ENCODE assay signal across 7 mouse cellular contexts in the genomic region with DNA sequence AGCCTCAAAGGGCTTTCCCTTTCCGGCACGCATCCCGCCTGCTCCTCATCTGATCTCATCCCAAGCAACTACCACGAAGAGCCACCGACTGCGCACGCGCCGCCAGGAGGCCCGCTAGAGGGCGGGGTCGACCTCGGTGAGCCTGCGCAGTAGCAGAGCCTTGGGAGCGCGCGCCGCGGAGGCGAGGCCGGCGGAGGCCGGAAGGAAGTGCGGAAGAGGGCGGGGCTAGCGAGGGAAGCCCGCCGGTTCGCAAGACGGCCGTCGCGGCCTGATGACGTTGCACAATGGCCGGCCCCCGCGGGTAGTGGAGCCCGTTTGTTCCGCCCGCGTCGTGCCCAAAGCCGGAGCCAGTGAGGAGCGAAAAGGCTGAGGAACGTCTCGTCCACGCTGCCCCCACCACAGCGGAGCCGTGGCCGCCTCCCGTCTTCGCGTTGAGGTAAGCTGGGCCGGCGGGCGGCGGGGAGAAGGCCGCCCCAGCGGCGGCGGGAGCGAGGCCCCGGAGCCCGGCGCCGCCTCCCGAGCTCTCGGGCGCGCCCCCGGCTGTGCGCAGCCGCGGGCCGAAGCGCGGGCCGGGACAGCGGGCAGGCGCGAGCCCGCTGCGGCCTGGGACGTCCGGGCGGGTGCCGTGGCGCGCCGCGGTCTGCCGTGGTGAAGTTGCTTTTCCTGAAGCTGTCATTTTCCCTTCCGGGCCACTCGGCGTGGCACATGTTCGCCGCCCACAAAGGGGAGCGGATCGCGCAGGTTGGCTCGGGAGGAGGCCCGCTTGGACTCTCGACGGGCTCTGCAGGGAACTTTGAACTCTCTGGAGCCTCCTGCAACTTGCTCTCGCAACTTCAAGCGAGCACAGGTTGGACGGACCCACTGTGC. TPM values are rescaled to one million over a fixed set of nuclear protein-coding genes. Genes with fewer than 3 reads are reported as not detected.
DNase-seq lines count a peak whose midpoint lies in the region; ATAC-seq lines count a peak whose summit lies in the region.

A gene (plus strand): TSS at position 245 of the 867 bp plus-strand sequence.

- peaks cover 14% of the 10 kb centered on the region; the same call in 1 of the 2 replicates for H3K36me3 ChIP-seq in embryonic facial prominence, embryonic 12.5 days
- 0 out of 2 replicates have a peak, but pooled peaks cover 2% of the 10 kb centered on the region for H3K36me3 ChIP-seq in limb, embryonic 11.5 days (ENCODE audit: control insufficient read depth, insufficient read depth, low read length)
- H3K36me3 ChIP-seq in midbrain, embryonic 14.5 days (ENCODE audit: control insufficient read depth, insufficient read depth, low read length): peaks cover 17% of the 10 kb centered on the region

- WGBS in embryonic facial prominence, embryonic 12.5 days: under 1% methylated on average over 106 of the region's 107 CpGs
- under 1% methylated on average over 79 of the region's 107 CpGs for WGBS in limb, embryonic 11.5 days
- WGBS in midbrain, embryonic 14.5 days: under 1% methylated on average over 107 of the region's 107 CpGs

- peak; percentile 99 for DNase-seq in adrenal gland, postnatal 25 days
- peak; percentile 100 for DNase-seq in heart, adult 11 months
- DNase-seq in kidney, adult 18-20 months: peak; percentile 99
- peak; percentile 100 for DNase-seq in limb, embryonic 11.5 days (ENCODE audit: low spot score)
- DNase-seq in midbrain, embryonic 14.5 days: peak; percentile 100
- DNase-seq in spleen, adult 18-20 months: peak; percentile 99

- H3K4me1 ChIP-seq in embryonic facial prominence, embryonic 12.5 days: peaks cover 19% of the 10 kb centered on the region
- H3K4me1 ChIP-seq in limb, embryonic 11.5 days (ENCODE audit: control insufficient read depth, insufficient read depth, low read length): peaks cover 4% of the 10 kb centered on the region; the same call in 1 of the 2 replicates
- peaks cover 17% of the 10 kb centered on the region for H3K4me1 ChIP-seq in midbrain, embryonic 14.5 days (ENCODE audit: control insufficient read depth, insufficient read depth, low read length)

- peak within 1 kb of the TSS; percentile 91 for H3K4me3 ChIP-seq in embryonic facial prominence, embryonic 12.5 days
- H3K4me3 ChIP-seq in limb, embryonic 11.5 days (ENCODE audit: low read depth, low read length): peak within 1 kb of the TSS; percentile 85
- H3K4me3 ChIP-seq in midbrain, embryonic 14.5 days (replicated peaks; ENCODE audit: low read depth, low read length): peak within 1 kb of the TSS; percentile 73

- H3K9ac ChIP-seq in embryonic facial prominence, embryonic 12.5 days: peak within 1 kb of the TSS; percentile 91
- peak within 1 kb of the TSS; percentile 94 for H3K9ac ChIP-seq in limb, embryonic 11.5 days (ENCODE audit: low read length)
- peak within 1 kb of the TSS; percentile 85 for H3K9ac ChIP-seq in midbrain, embryonic 14.5 days (replicated peaks; ENCODE audit: low read length)

- peak; percentile 94 for ATAC-seq in embryonic facial prominence, embryonic 12.5 days (ENCODE audit: insufficient number of reproducible peaks, insufficient read depth, low FRiP score, low TSS enrichment)
- peak; percentile 89 for ATAC-seq in limb, embryonic 11.5 days (ENCODE audit: insufficient number of reproducible peaks, low FRiP score, low TSS enrichment, low read depth)
- ATAC-seq in midbrain, embryonic 14.5 days (ENCODE audit: low FRiP score, low TSS enrichment): peak; percentile 94

- H3K27me3 ChIP-seq in embryonic facial prominence, embryonic 12.5 days: no peaks in the 10 kb centered on the region
- no peaks in the 10 kb centered on the region for H3K27me3 ChIP-seq in limb, embryonic 11.5 days (ENCODE audit: control insufficient read depth, insufficient read depth, low read length)
- H3K27me3 ChIP-seq in midbrain, embryonic 14.5 days (ENCODE audit: control insufficient read depth, insufficient read depth, low read length): no peaks in the 10 kb centered on the region

- no peaks in the 10 kb centered on the region for H3K9me3 ChIP-seq in embryonic facial prominence, embryonic 12.5 days
- H3K9me3 ChIP-seq in limb, embryonic 11.5 days (ENCODE audit: control insufficient read depth, low read length): no peaks in the 10 kb centered on the region
- no peaks in the 10 kb centered on the region for H3K9me3 ChIP-seq in midbrain, embryonic 14.5 days (ENCODE audit: control insufficient read depth, low read length)

- peak within 1 kb of the TSS; percentile 83 for H3K4me2 ChIP-seq in embryonic facial prominence, embryonic 12.5 days (replicated peaks)
- peak within 1 kb of the TSS; percentile 51 for H3K4me2 ChIP-seq in limb, embryonic 11.5 days (ENCODE audit: low read depth, severe bottlenecking)
- H3K4me2 ChIP-seq in midbrain, embryonic 14.5 days (ENCODE audit: low read length): peak within 1 kb of the TSS; percentile 86

- peak within 1 kb of the TSS; percentile 92 for H3K27ac ChIP-seq in embryonic facial prominence, embryonic 12.5 days
- peak within 1 kb of the TSS; percentile 84 for H3K27ac ChIP-seq in limb, embryonic 11.5 days (replicated peaks; ENCODE audit: low read depth, low read length)
- H3K27ac ChIP-seq in midbrain, embryonic 14.5 days (replicated peaks; ENCODE audit: low read depth, low read length): peak within 1 kb of the TSS; percentile 94

RNA-seq across cellular contexts. Expression of the gene that starts here (rescaled TPM):
- 49.8 and 52.2 TPM in 2 replicates for total RNA-seq in adrenal gland, postnatal 25 days (2021)
- polyA plus RNA-seq in embryonic facial prominence, embryonic 12.5 days (2016; fragmentation: Nextera tagmentation; extraction: Ambion mirVana): 66.1 and 67.9 TPM in 2 replicates
- 45.8 and 52.6 TPM in 2 replicates for polyA plus RNA-seq in limb, embryonic 11.5 days (2014; fragmentation: Nextera tagmentation; extraction: Ambion mirVana)
- polyA plus RNA-seq in midbrain, embryonic 14.5 days (2014; fragmentation: Nextera tagmentation; extraction: Ambion mirVana): 22.4 and 27.9 TPM in 2 replicates

Comparison
In these comparisons a context has a peak if more than half of its experiments do, and no peak if none do; other contexts are left out.
1. Peak in every context shown above with its lines: DNase-seq, ATAC-seq, H3K4me3 ChIP-seq and H3K27ac ChIP-seq.